Mouse (Mus musculus) forelimb bud, embryonic 11.5 days (tissue): Measurements from ENCODE around the gene Wfs1.
A peak's percentile ranks its signal among the peaks of the same experiment; 100 is the strongest.

Experiments
- DNase-seq: peaks from one replicate; pipeline ENCODE4 v3.0.0-alpha.2; 2012; ENCODE audit warnings: low read depth, low spot score

The Wfs1 gene

DNA sequence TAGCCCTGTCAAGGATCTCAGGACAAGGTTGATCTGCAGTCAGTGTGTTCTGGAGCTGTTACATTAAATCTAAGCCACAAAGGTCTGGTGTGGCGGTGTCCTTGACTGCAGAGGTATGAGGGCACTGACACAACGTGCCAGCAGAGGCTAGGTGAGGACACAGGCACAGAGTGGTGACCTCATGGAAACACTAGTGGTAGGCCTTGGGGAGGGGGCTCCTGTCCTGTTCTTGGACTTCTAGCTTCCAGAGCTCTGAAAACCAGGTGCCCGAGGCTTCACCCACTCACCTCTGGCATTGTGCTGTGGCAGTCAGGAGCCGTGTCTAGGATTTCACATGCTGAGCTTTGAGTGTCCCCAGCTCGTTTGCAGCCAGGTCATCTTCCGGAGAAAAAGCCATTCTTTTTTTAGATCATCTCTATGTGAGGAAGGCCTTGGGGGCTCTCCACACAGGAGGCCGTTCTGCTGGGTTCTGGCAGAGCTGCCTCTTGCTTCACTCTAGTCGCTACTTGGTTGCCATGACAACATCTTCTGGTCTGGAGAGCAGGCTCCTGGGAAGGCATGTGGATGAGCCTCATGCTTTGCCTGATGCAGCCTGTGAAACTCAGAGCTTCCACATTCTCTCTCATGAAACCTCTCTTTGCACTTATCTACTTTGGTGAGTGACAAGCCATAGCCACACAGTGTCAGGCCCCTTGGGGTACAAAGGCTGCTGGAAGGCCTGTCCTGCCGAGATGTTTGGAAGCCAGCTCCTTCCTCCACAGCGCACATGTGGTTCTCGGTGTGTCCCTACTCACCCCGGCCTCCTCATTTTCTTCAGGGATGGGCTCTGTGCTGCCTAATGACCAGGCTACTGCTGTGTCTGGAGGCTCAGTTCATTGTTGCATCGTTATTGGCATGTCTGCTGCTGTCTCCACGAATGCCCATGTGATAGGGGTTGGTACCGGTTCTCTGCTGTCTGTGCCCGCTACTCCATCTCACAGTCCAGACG is 53.2 kb downstream of the Wfs1 start:
- peak; percentile 25 for DNase-seq

DNA sequence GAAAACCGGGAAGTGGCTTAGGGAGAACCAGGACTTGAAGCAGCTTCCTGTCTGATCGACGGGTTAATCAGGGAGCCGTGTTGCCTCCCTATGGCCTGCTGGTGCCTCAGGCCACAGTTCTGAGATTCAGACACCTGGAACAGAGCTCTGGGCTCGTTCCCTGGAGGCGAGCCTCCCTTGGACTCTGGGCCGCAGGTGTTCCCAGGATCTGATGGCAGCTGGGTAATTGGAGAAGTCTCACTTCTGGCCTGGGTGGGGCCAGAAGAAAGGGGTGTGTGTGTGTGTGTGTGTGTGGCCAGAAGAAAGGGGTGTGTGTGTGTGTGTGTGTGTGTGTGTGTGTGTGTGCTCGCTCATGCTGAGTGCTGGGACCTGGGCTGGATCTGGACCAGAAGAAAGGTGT is 55.6 kb downstream of the Wfs1 start:
- peak; percentile 40 for DNase-seq

DNA sequence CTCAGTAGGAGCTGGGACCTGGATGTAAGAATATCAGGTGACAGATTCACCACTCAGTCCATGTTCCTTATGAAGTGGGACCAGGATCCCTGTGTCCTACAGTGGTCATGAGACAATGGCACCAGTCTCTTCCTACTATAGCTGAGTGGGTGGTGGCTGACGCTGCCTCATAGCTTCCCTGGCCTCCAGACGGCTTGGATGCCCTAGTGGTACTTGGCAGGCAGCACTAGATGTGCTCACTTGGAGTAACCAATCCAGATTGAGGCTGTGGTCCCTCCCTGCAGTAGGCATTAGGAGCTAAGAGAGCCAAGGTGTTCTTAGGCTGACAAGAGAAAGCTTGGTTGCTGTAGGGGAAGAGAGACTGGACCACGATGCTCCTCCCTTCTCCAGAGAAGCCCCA is 59.6 kb downstream of the Wfs1 start:
- no peak for DNase-seq

DNA sequence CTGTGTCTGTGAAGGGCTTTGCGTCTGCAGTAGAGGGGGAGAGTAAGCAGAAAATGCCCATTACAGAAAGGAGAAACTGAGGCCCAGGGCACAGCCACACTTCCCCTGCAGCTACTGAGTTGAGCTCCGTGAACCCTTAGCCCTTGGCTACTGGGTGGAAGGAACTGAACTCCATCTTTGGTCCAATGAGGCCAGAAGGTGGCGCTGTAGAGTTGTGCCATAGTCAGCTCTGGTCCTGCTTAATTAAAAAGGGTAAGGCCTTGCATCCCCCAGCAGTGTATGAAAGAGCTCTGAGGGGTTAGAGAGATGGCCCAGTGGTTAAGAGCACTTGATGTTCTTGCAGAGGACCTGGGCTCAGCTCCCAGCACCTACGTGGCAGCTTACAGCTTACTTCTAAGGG is 60.3 kb downstream of the Wfs1 start:
- DNase-seq = no peak

DNA sequence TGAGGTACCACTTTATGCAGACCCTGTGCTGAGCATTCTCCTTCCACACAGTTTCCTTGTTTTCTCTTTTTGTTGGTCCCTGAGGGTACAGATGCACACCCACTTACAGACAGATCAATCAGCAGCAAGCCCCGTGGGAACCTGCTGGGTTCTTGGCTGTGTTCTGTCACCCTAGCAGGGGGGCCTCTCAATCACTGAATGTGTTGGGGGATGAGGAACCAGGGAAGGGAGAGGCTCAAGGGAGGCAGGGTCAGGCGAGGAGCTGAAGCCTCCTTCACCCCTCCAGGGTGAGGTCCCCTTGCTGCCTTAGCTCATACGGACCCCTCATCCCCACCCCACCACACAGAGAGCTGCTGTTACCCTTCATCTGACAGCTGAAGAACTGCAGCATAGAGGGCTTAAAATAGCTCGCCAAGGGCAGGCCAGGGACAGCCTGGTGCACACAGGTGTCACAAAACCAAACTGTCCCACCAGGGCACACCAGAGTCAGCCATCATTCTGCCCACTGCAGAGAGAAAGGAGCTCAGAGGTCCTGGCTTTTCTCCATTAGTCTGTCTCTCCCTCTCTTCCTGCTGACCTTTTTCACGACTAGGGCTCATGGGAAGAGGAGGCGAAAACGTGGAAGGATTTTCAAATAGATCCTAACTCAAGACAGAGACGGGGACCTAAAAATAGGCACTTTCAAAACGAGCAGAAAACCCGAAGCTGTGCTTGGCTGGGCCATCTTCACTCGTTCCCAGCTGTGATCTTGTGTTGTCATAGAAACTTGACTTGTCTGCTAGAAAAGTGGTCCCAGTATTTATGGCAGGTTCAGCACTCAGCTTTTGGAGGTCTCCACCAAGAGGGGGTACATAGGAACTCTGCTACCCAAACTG is 64.9 kb downstream of the Wfs1 start:
- DNase-seq = no peak

- DNase-seq = no peak
Measured at GRCm38 (mm10) chr5:36922811-36923210, 66.2 kb downstream of the Wfs1 start.

- DNase-seq = no peak
Measured at GRCm38 (mm10) chr5:36921871-36922270, 67.1 kb downstream of the Wfs1 start.

DNA sequence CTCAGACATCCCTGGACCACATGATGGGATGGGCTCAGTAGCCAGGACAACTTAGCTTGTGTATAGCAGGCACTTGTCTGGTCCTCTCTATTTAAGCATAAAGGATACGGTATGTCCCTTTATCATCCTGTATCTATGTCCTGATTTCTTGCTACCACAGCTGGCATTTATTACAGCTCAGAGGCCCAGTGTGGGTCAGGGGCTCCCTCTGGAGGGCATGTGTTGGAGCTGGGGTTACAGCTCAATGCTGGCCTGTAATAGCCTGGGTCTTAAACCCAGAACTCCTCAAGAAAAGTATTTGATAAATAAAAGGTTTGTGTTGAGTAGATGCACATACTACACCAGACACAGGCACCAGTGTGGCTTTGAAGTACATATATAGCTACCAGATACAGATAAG is 68.9 kb downstream of the Wfs1 start:
- peak; percentile 8 for DNase-seq

DNA sequence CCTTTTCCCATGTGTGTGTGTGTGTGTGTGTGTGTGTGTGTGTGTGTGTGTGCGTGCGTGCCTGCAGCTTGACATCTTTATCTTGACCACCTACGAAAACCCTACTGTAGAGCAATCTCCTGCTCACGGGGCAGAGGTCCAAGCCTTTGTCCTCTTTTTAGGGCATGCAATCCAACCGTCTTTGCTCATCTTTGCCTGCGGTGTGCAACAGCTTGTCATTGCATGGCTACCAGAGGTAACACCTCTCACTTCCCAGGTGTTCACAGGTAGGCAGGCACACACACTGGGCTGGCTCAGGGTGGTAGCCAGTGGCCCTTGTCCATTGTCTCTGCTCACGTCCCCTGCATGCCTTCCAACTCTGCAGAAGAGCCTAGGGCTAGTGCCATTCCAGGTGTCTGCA is 71.0 kb downstream of the Wfs1 start:
- no peak for DNase-seq

GRCm38 (mm10) chr5:36917245-36917644 is 71.8 kb downstream of the Wfs1 start:
- no peak for DNase-seq

GRCm38 (mm10) chr5:36916581-36916980 is 72.4 kb downstream of the Wfs1 start:
- no peak for DNase-seq
